In the genomic region with DNA sequence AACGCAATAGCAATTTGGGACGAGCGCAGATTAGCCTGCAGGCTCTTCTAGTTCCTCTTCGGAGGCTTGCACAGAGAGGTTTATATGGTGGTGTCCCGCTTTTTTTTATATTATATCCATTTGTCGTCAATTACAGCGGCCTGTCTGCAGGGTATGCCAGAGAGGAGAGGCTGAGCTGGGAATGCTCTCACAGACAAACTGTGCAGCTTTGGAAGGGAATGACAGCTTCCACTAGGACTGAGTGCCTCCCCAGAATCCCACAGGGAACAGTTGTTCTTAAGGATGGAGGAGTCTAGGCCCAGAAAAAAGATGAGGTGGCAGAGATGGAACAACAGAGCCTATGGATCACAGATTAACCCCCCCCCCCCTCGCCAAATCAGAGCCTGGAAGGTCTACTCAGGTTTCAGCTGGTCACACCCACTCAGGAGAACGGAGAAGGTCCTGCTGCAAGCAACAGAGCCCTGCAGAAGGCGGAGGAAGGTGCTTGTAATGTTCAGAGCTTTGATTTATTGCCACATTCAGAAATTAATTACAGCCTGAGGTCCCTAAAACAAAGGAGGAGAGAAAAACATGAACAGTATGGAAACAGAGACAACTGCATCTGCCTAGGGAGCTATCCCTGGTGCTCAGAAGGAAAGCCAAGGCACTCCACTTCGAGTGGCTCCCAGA, we compare ENCODE assay signal across 17 mouse cellular contexts.
A peak's percentile ranks its signal among the peaks of the same experiment; 100 is the strongest.
DNase-seq lines count a peak whose midpoint lies in the region; ATAC-seq lines count a peak whose summit lies in the region.
"Had no signal": no experiment of that assay in that cellular context is flagged by ENCODE, and none has a peak within 500 bp of the region (broad histone marks: within the 10 kb centered on the region; RNA-seq: fewer than 3 reads in every experiment).

No protein-coding gene starts in this region.

- WGBS in hindbrain, embryonic 15.5 days: 46% methylated on average over 11 of the region's 11 CpGs
- 61% methylated on average over 11 of the region's 11 CpGs for WGBS in hindbrain, embryonic 12.5 days
- 44% methylated on average over 11 of the region's 11 CpGs for WGBS in neural tube, embryonic 13.5 days

- H3K4me3 ChIP-seq in hindbrain, embryonic 15.5 days: no peak overlapping the region
- no peak overlapping the region for H3K4me3 ChIP-seq in hindbrain, embryonic 12.5 days
- no peak overlapping the region for H3K4me3 ChIP-seq in neural tube, embryonic 13.5 days
- H3K4me3 ChIP-seq: embryonic facial prominence, embryonic 12.5 days; erythroblast, embryonic 14.5 days; midbrain, embryonic 15.5 days had no signal

- H3K27me3 ChIP-seq in hindbrain, embryonic 15.5 days: 0 out of 2 replicates have a peak, but pooled peaks cover 6% of the 10 kb centered on the region
- H3K27me3 ChIP-seq in hindbrain, embryonic 12.5 days: peaks cover 32% of the 10 kb centered on the region
- H3K27me3 ChIP-seq in neural tube, embryonic 13.5 days: peaks cover 19% of the 10 kb centered on the region; the same call in 1 of the 2 replicates

- no peak overlapping the region for H3K4me2 ChIP-seq in hindbrain, embryonic 15.5 days
- H3K4me2 ChIP-seq in hindbrain, embryonic 12.5 days (replicated peaks): no peak overlapping the region
- no peak overlapping the region for H3K4me2 ChIP-seq in neural tube, embryonic 13.5 days
- H3K4me2 ChIP-seq: embryonic facial prominence, embryonic 12.5 days; midbrain, embryonic 15.5 days had no signal

- peak overlapping the region; percentile 55 for H3K27ac ChIP-seq in hindbrain, embryonic 15.5 days (replicated peaks)
- H3K27ac ChIP-seq in hindbrain, embryonic 12.5 days: no peak overlapping the region
- peak overlapping the region; percentile 70 for H3K27ac ChIP-seq in neural tube, embryonic 13.5 days (replicated peaks)
- H3K27ac ChIP-seq: embryonic facial prominence, embryonic 12.5 days; liver, embryonic 14.5 days; midbrain, embryonic 15.5 days had no signal

- DNase-seq in layer of hippocampus, adult 9-11 months: peak; percentile 38
- no peak for DNase-seq in layer of hippocampus, postnatal 25 days (ENCODE audit: extremely low spot score in 1 of 2, low spot score in 1 of 2)
- DNase-seq in forelimb bud, embryonic 11.5 days (ENCODE audit: low read depth, low spot score): peak; percentile 36
- no peak for DNase-seq in left cerebral cortex, postnatal 25 days (ENCODE audit: low spot score in 2 of 2)
- DNase-seq: adrenal gland, postnatal 36 days; cerebellum, adult 2 months; kidney, postnatal 14 days; right cerebral cortex, adult 18-20 months had no signal

- ATAC-seq in hindbrain, embryonic 15.5 days (ENCODE audit: low FRiP score, low read depth): no peak
- no peak for ATAC-seq in hindbrain, embryonic 12.5 days (ENCODE audit: low FRiP score)
- ATAC-seq in neural tube, embryonic 13.5 days (ENCODE audit: low read depth): peak; percentile 33; the same call in 1 of the 2 replicates
- ATAC-seq: forebrain, embryonic 14.5 days; lung, postnatal 0 days; midbrain, embryonic 15.5 days had no signal

- no peaks in the 10 kb centered on the region for H3K9me3 ChIP-seq in hindbrain, embryonic 15.5 days
- H3K9me3 ChIP-seq in hindbrain, embryonic 12.5 days (replicated peaks): no peaks in the 10 kb centered on the region
- H3K9me3 ChIP-seq in neural tube, embryonic 13.5 days: no peaks in the 10 kb centered on the region
- H3K9me3 ChIP-seq: embryonic facial prominence, embryonic 12.5 days; midbrain, embryonic 15.5 days had no signal

- no peak overlapping the region for H3K9ac ChIP-seq in hindbrain, embryonic 15.5 days
- H3K9ac ChIP-seq in hindbrain, embryonic 12.5 days: no peak overlapping the region
- no peak overlapping the region for H3K9ac ChIP-seq in neural tube, embryonic 13.5 days
- H3K9ac ChIP-seq: embryonic facial prominence, embryonic 12.5 days; liver, embryonic 14.5 days; midbrain, embryonic 15.5 days had no signal

- intact Hi-C loops in left cerebral cortex, postnatal 25 days (cut with DNase I): no loop called here

- no peaks in the 10 kb centered on the region for H3K36me3 ChIP-seq in hindbrain, embryonic 15.5 days
- no peaks in the 10 kb centered on the region for H3K36me3 ChIP-seq in hindbrain, embryonic 12.5 days
- H3K36me3 ChIP-seq in neural tube, embryonic 13.5 days: no peaks in the 10 kb centered on the region
- H3K36me3 ChIP-seq: embryonic facial prominence, embryonic 12.5 days; midbrain, embryonic 15.5 days had no signal

- H3K4me1 ChIP-seq in hindbrain, embryonic 15.5 days (replicated peaks): peaks cover 25% of the 10 kb centered on the region
- H3K4me1 ChIP-seq in hindbrain, embryonic 12.5 days: peaks cover 24% of the 10 kb centered on the region
- peaks cover 42% of the 10 kb centered on the region for H3K4me1 ChIP-seq in neural tube, embryonic 13.5 days (replicated peaks)

Comparison
In these comparisons a context has a peak if more than half of its experiments do, and no peak if none do; other contexts are left out.
1. DNase-seq: peak in layer of hippocampus, adult 9-11 months (single experiment) and forelimb bud, embryonic 11.5 days (single experiment); none in layer of hippocampus, postnatal 25 days (0 of 2) and left cerebral cortex, postnatal 25 days (0 of 2).